ENCODE assay signal across 21 mouse cellular contexts in genomic region chr12:8472051-8472450, GRCm38 (mm10).
"Had no signal": no experiment of that assay in that cellular context is flagged by ENCODE, and none has a peak within 500 bp of the region (broad histone marks: within the 10 kb centered on the region; RNA-seq: fewer than 3 reads in every experiment).

No protein-coding gene starts in this region.

- ATAC-seq: liver, embryonic 12.5 days; midbrain, embryonic 15.5 days; midbrain, embryonic 16.5 days had no signal

- H3K9ac ChIP-seq: limb, embryonic 12.5 days; limb, embryonic 13.5 days; limb, embryonic 15.5 days; liver, embryonic 12.5 days; liver, embryonic 13.5 days; liver, embryonic 14.5 days; liver, embryonic 15.5 days; liver, postnatal 0 days; lung, embryonic 14.5 days; midbrain, embryonic 12.5 days; midbrain, embryonic 15.5 days had no signal

- H3K4me3 ChIP-seq: left cerebral cortex, adult 2 months; limb, embryonic 10.5 days; limb, embryonic 12.5 days; limb, embryonic 13.5 days; limb, embryonic 15.5 days; liver, embryonic 12.5 days; liver, embryonic 13.5 days; liver, embryonic 15.5 days; midbrain, embryonic 10.5 days; midbrain, embryonic 12.5 days; midbrain, embryonic 15.5 days; myocyte had no signal

- H3K36me3 ChIP-seq: limb, embryonic 10.5 days; limb, embryonic 12.5 days; limb, embryonic 13.5 days; limb, embryonic 15.5 days; liver, embryonic 12.5 days; liver, embryonic 13.5 days; liver, embryonic 15.5 days; midbrain, embryonic 10.5 days; midbrain, embryonic 12.5 days; midbrain, embryonic 15.5 days had no signal

- H3K27me3 ChIP-seq: limb, embryonic 12.5 days; limb, embryonic 13.5 days; limb, embryonic 15.5 days; liver, embryonic 12.5 days; liver, embryonic 13.5 days; liver, embryonic 15.5 days; megakaryocyte, embryonic 14.5 days; midbrain, embryonic 12.5 days; midbrain, embryonic 15.5 days had no signal

- H3K4me2 ChIP-seq: limb, embryonic 12.5 days; limb, embryonic 13.5 days; limb, embryonic 15.5 days; liver, embryonic 11.5 days; liver, embryonic 12.5 days; liver, embryonic 13.5 days; liver, embryonic 15.5 days; lung, embryonic 14.5 days; midbrain, embryonic 12.5 days; midbrain, embryonic 15.5 days had no signal

- H3K4me1 ChIP-seq: liver, embryonic 12.5 days; liver, embryonic 13.5 days; liver, embryonic 15.5 days; midbrain, embryonic 15.5 days had no signal

- DNase-seq: liver, embryonic 13.5 days; lung, adult 18-20 months; lung, adult 2 months had no signal

- H3K9me3 ChIP-seq: limb, embryonic 10.5 days; limb, embryonic 12.5 days; limb, embryonic 13.5 days; limb, embryonic 15.5 days; liver, embryonic 12.5 days; liver, embryonic 13.5 days; liver, embryonic 15.5 days; megakaryocyte, embryonic 14.5 days; midbrain, embryonic 10.5 days; midbrain, embryonic 12.5 days; midbrain, embryonic 15.5 days had no signal

- H3K27ac ChIP-seq: limb, embryonic 10.5 days; limb, embryonic 12.5 days; limb, embryonic 13.5 days; limb, embryonic 15.5 days; liver, embryonic 12.5 days; liver, embryonic 13.5 days; liver, embryonic 14.5 days; liver, embryonic 15.5 days; macrophage; midbrain, embryonic 10.5 days; midbrain, embryonic 12.5 days; midbrain, embryonic 15.5 days had no signal
